Mouse (Mus musculus): ENCODE results near the gene Zcchc9. TPM values are rescaled to one million over a fixed set of nuclear protein-coding genes. Genes with fewer than 3 reads are reported as not detected.

The Zcchc9 gene
- 14.5 and 16.2 TPM in 2 replicates for polyA plus RNA-seq (2012; rRNA removed)

GRCm38 (mm10) chr13:91807155-91807839 lies at the start of gene Zcchc9:
Zcchc9 (minus strand) TSS chr13:91807705.
- peak; percentile 98 for TF ChIP-seq POLR2A (IDR thresholded peaks at IDR 0.05; ENCODE audit: extremely low read depth, insufficient read depth, low read length)
- 0 out of 2 replicates have a peak, but pooled peaks have one; percentile 23 for TF ChIP-seq CTCF (IDR thresholded peaks at IDR 0.05; ENCODE audit: extremely low read depth, insufficient read depth, low read length)
- H3K4me3 ChIP-seq (ENCODE audit: insufficient read depth, low read length) = peak within 1 kb of the TSS; percentile 43
- H3K27ac ChIP-seq (ENCODE audit: insufficient read depth, low read length) = peak within 1 kb of the TSS; percentile 74
- no peaks in the 10 kb centered on the region for H3K4me1 ChIP-seq (ENCODE audit: control insufficient read depth, insufficient read depth, low read length)

GRCm38 (mm10) chr13:91854412-91854811 lies 46.9 kb upstream of the Zcchc9 start:
- no peak for TF ChIP-seq POLR2A (IDR thresholded peaks at IDR 0.05; ENCODE audit: extremely low read depth, insufficient read depth, low read length)
- no peak for TF ChIP-seq CTCF (IDR thresholded peaks at IDR 0.05; ENCODE audit: extremely low read depth, insufficient read depth, low read length)
- no peaks in the 10 kb centered on the region for H3K4me1 ChIP-seq (ENCODE audit: control insufficient read depth, insufficient read depth, low read length)
- no peak overlapping the region for H3K27ac ChIP-seq (ENCODE audit: insufficient read depth, low read length)
- H3K4me3 ChIP-seq (ENCODE audit: insufficient read depth, low read length) = no peak overlapping the region

DNA sequence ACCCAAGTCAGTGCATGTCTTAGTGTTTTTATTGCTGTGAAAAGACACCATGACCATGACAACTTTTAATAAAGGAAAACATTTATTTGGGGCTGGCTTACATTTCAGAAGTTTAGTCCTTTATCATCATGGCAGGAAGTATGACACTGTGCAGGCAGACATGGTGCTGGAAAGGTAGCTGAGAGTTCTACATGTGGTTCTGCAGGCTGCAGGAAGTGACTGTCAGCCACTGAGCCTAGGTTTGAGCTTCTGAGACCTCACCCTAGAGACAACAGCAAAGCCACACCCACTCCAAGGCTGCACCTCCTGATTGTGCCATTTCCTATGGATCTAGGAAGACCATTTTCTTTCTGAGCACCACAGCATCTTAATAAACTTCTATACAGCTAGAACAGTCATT lies 20.4 kb upstream of the Zcchc9 start:
- Histone ChIP-seq H3K4me1 (ENCODE audit: control insufficient read depth, insufficient read depth, low read length) (no peaks in the 10 kb centered on the region), H3K4me3 (ENCODE audit: insufficient read depth, low read length) (no peak overlapping the region), H3K27ac (ENCODE audit: insufficient read depth, low read length) (no peak overlapping the region)
- no peak for TF ChIP-seq POLR2A (IDR thresholded peaks at IDR 0.05; ENCODE audit: extremely low read depth, insufficient read depth, low read length)
- no peak for TF ChIP-seq CTCF (IDR thresholded peaks at IDR 0.05; ENCODE audit: extremely low read depth, insufficient read depth, low read length)

DNA sequence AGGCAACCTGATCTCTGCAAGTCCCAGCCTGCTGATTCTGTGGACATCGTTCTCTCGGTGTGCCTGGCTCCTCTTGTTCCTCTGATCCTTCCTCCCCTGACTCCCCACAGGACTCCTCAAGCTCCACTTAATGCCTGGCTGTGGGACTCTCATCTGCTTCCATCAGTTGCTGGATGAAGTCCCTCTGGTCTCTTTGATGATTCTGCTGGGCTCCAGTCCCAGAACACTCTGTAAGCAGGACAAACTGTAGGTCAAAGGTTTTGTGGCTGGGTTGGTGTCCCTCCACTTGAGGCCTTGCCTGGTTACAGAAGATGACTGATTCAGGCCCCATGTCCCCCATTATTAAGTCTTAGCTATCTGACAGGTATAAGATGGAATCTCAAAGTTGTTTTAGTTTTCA lies 18.6 kb upstream of the Zcchc9 start:
- no peak overlapping the region for H3K4me3 ChIP-seq (ENCODE audit: insufficient read depth, low read length)
- H3K27ac ChIP-seq (ENCODE audit: insufficient read depth, low read length) = no peak overlapping the region
- no peaks in the 10 kb centered on the region for H3K4me1 ChIP-seq (ENCODE audit: control insufficient read depth, insufficient read depth, low read length)
- TF ChIP-seq POLR2A (IDR thresholded peaks at IDR 0.05; ENCODE audit: extremely low read depth, insufficient read depth, low read length) (no peak), CTCF (IDR thresholded peaks at IDR 0.05; ENCODE audit: extremely low read depth, insufficient read depth, low read length) (no peak)

- H3K27ac ChIP-seq (ENCODE audit: insufficient read depth, low read length) = no peak overlapping the region
- H3K4me1 ChIP-seq (ENCODE audit: control insufficient read depth, insufficient read depth, low read length) = no peaks in the 10 kb centered on the region
- TF ChIP-seq POLR2A (IDR thresholded peaks at IDR 0.05; ENCODE audit: extremely low read depth, insufficient read depth, low read length) = no peak
- TF ChIP-seq CTCF (IDR thresholded peaks at IDR 0.05; ENCODE audit: extremely low read depth, insufficient read depth, low read length) = no peak
- no peak overlapping the region for H3K4me3 ChIP-seq (ENCODE audit: insufficient read depth, low read length)
Observed at GRCm38 (mm10) chr13:91824845-91825550, 17.5 kb upstream of the Zcchc9 start.

GRCm38 (mm10) chr13:91823735-91824134 lies 16.2 kb upstream of the Zcchc9 start:
- Histone ChIP-seq H3K27ac (ENCODE audit: insufficient read depth, low read length) (no peak overlapping the region), H3K4me1 (ENCODE audit: control insufficient read depth, insufficient read depth, low read length) (no peaks in the 10 kb centered on the region), H3K4me3 (ENCODE audit: insufficient read depth, low read length) (no peak overlapping the region)
- no peak for TF ChIP-seq POLR2A (IDR thresholded peaks at IDR 0.05; ENCODE audit: extremely low read depth, insufficient read depth, low read length)
- TF ChIP-seq CTCF (IDR thresholded peaks at IDR 0.05; ENCODE audit: extremely low read depth, insufficient read depth, low read length) = no peak

- TF ChIP-seq POLR2A (IDR thresholded peaks at IDR 0.05; ENCODE audit: extremely low read depth, insufficient read depth, low read length) = no peak
- no peak for TF ChIP-seq CTCF (IDR thresholded peaks at IDR 0.05; ENCODE audit: extremely low read depth, insufficient read depth, low read length)
- Histone ChIP-seq H3K4me3 (ENCODE audit: insufficient read depth, low read length) (no peak overlapping the region), H3K4me1 (ENCODE audit: control insufficient read depth, insufficient read depth, low read length) (no peaks in the 10 kb centered on the region), H3K27ac (ENCODE audit: insufficient read depth, low read length) (no peak overlapping the region)
Observed at GRCm38 (mm10) chr13:91814670-91815069, 7.2 kb upstream of the Zcchc9 start.

GRCm38 (mm10) chr13:91809476-91809875 lies 2.0 kb upstream of the Zcchc9 start:
- H3K4me1 ChIP-seq (ENCODE audit: control insufficient read depth, insufficient read depth, low read length) = no peaks in the 10 kb centered on the region
- no peak overlapping the region for H3K27ac ChIP-seq (ENCODE audit: insufficient read depth, low read length)
- H3K4me3 ChIP-seq (ENCODE audit: insufficient read depth, low read length) = no peak overlapping the region
- TF ChIP-seq POLR2A (IDR thresholded peaks at IDR 0.05; ENCODE audit: extremely low read depth, insufficient read depth, low read length) = no peak
- no peak for TF ChIP-seq CTCF (IDR thresholded peaks at IDR 0.05; ENCODE audit: extremely low read depth, insufficient read depth, low read length)

GRCm38 (mm10) chr13:91807874-91808575 lies 520 bp upstream of the Zcchc9 start:
- TF ChIP-seq CTCF (IDR thresholded peaks at IDR 0.05; ENCODE audit: extremely low read depth, insufficient read depth, low read length) (no peak), POLR2A (IDR thresholded peaks at IDR 0.05; ENCODE audit: extremely low read depth, insufficient read depth, low read length) (no peak)
- Histone ChIP-seq H3K4me1 (ENCODE audit: control insufficient read depth, insufficient read depth, low read length) (no peaks in the 10 kb centered on the region), H3K27ac (ENCODE audit: insufficient read depth, low read length) (peak overlapping the region; percentile 23; the same call in 1 of the 2 replicates), H3K4me3 (ENCODE audit: insufficient read depth, low read length) (peak overlapping the region; percentile 43)
